Comparison of ENCODE assay signal across 20 mouse cellular contexts in the genomic region with DNA sequence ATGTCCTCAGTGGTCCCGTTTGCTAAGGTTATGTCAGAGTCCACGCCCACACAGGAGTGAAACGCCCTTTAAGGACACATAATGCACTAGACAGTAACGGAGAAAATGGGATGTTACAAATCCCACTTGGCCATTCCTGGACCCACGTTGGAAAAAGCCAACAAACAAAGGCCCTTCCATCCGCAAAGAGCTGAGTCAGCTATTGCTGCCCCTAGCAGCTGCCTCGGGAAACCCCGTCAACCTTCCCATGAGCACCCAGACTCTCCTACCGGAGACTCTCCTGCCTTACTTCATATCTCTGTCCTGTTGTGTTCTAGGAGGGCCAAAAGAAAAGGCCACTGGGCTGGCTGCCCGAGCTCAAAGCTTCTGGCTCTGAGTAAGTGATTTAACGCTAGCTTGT. TPM values are rescaled to one million over a fixed set of nuclear protein-coding genes. Genes with fewer than 3 reads are reported as not detected.
DNase-seq lines count a peak whose midpoint lies in the region; ATAC-seq lines count a peak whose summit lies in the region.
"Had no signal": no experiment of that assay in that cellular context is flagged by ENCODE, and none has a peak within 500 bp of the region (broad histone marks: within the 10 kb centered on the region; RNA-seq: fewer than 3 reads in every experiment).

No protein-coding gene starts in this region.

- no peak overlapping the region for H3K9ac ChIP-seq in forebrain, embryonic 13.5 days
- H3K9ac ChIP-seq in midbrain, embryonic 11.5 days (ENCODE audit: low read length) = no peak overlapping the region
- no peak overlapping the region for H3K9ac ChIP-seq in midbrain, embryonic 16.5 days (ENCODE audit: low read depth, low read length)
- H3K9ac ChIP-seq: forebrain, embryonic 15.5 days; hindbrain, embryonic 14.5 days; limb, embryonic 12.5 days; lung, embryonic 15.5 days had no signal

- H3K4me2 ChIP-seq in forebrain, embryonic 13.5 days = no peak overlapping the region
- no peak overlapping the region for H3K4me2 ChIP-seq in midbrain, embryonic 11.5 days
- H3K4me2 ChIP-seq in midbrain, embryonic 16.5 days (ENCODE audit: low read length) = no peak overlapping the region
- H3K4me2 ChIP-seq: forebrain, embryonic 15.5 days; hindbrain, embryonic 14.5 days; limb, embryonic 12.5 days; liver, embryonic 11.5 days; lung, embryonic 15.5 days had no signal

- intact Hi-C loops in heart, postnatal 14 days (cut with DNase I) = no loop called here

- H3K4me3 ChIP-seq in forebrain, embryonic 10.5 days = no peak overlapping the region
- H3K4me3 ChIP-seq in forebrain, embryonic 13.5 days = no peak overlapping the region
- H3K4me3 ChIP-seq in midbrain, embryonic 11.5 days (ENCODE audit: low read depth, low read length) = no peak overlapping the region
- no peak overlapping the region for H3K4me3 ChIP-seq in midbrain, embryonic 16.5 days (ENCODE audit: low read depth, low read length)
- H3K4me3 ChIP-seq: forebrain, embryonic 15.5 days; limb, embryonic 12.5 days; lung, embryonic 15.5 days had no signal

- DNase-seq in forebrain, embryonic 10.5 days (ENCODE audit: extremely low spot score, low spot score) = no peak
- peak; percentile 4 to 26 for DNase-seq in heart, postnatal 14 days
- no peak for DNase-seq in heart, adult 9 months (ENCODE audit: low spot score in 2 of 2)
- DNase-seq in midbrain, embryonic 11.5 days (ENCODE audit: low spot score, missing footprints) = peak; percentile 47
- DNase-seq in embryo, embryonic 10.5 days (ENCODE audit: low spot score) = no peak
- DNase-seq: adrenal gland, postnatal 10 days; cerebellum, adult 8-10 months; cerebellum, postnatal 25 days; heart, postnatal 36 days; kidney, adult 11 months; kidney, postnatal 14 days had no signal

- no peak for ATAC-seq in forebrain, embryonic 13.5 days
- ATAC-seq in midbrain, embryonic 11.5 days (ENCODE audit: low FRiP score) = no peak
- no peak for ATAC-seq in midbrain, embryonic 16.5 days
- ATAC-seq: forebrain, embryonic 15.5 days; inflammation-experienced regulatory T-cells, adult 6 months had no signal

- H3K27me3 ChIP-seq in forebrain, embryonic 10.5 days (ENCODE audit: poor library complexity, severe bottlenecking) = no peaks in the 10 kb centered on the region
- H3K27me3 ChIP-seq in forebrain, embryonic 13.5 days = no peaks in the 10 kb centered on the region
- no peaks in the 10 kb centered on the region for H3K27me3 ChIP-seq in midbrain, embryonic 11.5 days (ENCODE audit: control insufficient read depth, insufficient read depth, low read length)
- H3K27me3 ChIP-seq in midbrain, embryonic 16.5 days (ENCODE audit: control insufficient read depth, insufficient read depth, low read depth, low read length) = no peaks in the 10 kb centered on the region
- H3K27me3 ChIP-seq: forebrain, embryonic 15.5 days; limb, embryonic 12.5 days; lung, embryonic 15.5 days had no signal

- no peaks in the 10 kb centered on the region for H3K36me3 ChIP-seq in forebrain, embryonic 10.5 days (replicated peaks)
- no peaks in the 10 kb centered on the region for H3K36me3 ChIP-seq in forebrain, embryonic 13.5 days (ENCODE audit: poor library complexity, severe bottlenecking)
- H3K36me3 ChIP-seq in midbrain, embryonic 11.5 days (ENCODE audit: control insufficient read depth, insufficient read depth, low read length) = no peaks in the 10 kb centered on the region
- no peaks in the 10 kb centered on the region for H3K36me3 ChIP-seq in midbrain, embryonic 16.5 days (ENCODE audit: control insufficient read depth, insufficient read depth, low read length)
- H3K36me3 ChIP-seq: forebrain, embryonic 15.5 days; G1E; limb, embryonic 12.5 days; lung, embryonic 15.5 days had no signal

- H3K9me3 ChIP-seq in forebrain, embryonic 10.5 days = peaks cover 3% of the 10 kb centered on the region; the same call in 1 of the 2 replicates
- peaks cover 5% of the 10 kb centered on the region for H3K9me3 ChIP-seq in forebrain, embryonic 13.5 days (replicated peaks)
- no peaks in the 10 kb centered on the region; the same call in 1 of the 2 replicates for H3K9me3 ChIP-seq in midbrain, embryonic 11.5 days (ENCODE audit: control insufficient read depth, low read length)
- no peaks in the 10 kb centered on the region for H3K9me3 ChIP-seq in midbrain, embryonic 16.5 days (replicated peaks; ENCODE audit: control insufficient read depth, low read length, poor library complexity, severe bottlenecking)
- H3K9me3 ChIP-seq: G1E; limb, embryonic 12.5 days; lung, embryonic 15.5 days had no signal

- peak overlapping the region; percentile 70; the same call in 1 of the 2 replicates for H3K27ac ChIP-seq in forebrain, embryonic 10.5 days
- H3K27ac ChIP-seq in forebrain, embryonic 13.5 days = no peak overlapping the region
- H3K27ac ChIP-seq in midbrain, embryonic 11.5 days (ENCODE audit: low read depth, low read length) = no peak overlapping the region
- H3K27ac ChIP-seq in midbrain, embryonic 16.5 days (ENCODE audit: low read length) = no peak overlapping the region
- H3K27ac ChIP-seq: forebrain, embryonic 15.5 days; hindbrain, embryonic 14.5 days; limb, embryonic 12.5 days; lung, embryonic 15.5 days had no signal

- peaks cover 24% of the 10 kb centered on the region for H3K4me1 ChIP-seq in forebrain, embryonic 10.5 days
- peaks cover 11% of the 10 kb centered on the region for H3K4me1 ChIP-seq in forebrain, embryonic 13.5 days
- 0 out of 2 replicates have a peak, but pooled peaks cover 6% of the 10 kb centered on the region for H3K4me1 ChIP-seq in midbrain, embryonic 11.5 days (ENCODE audit: control insufficient read depth, insufficient read depth, low read length)
- peaks cover 10% of the 10 kb centered on the region for H3K4me1 ChIP-seq in midbrain, embryonic 16.5 days (ENCODE audit: control insufficient read depth, insufficient read depth, low read length)
- H3K4me1 ChIP-seq: limb, embryonic 12.5 days; lung, embryonic 15.5 days had no signal

- 89% methylated on average over 11 of the region's 11 CpGs for WGBS in forebrain, embryonic 10.5 days
- WGBS in forebrain, embryonic 13.5 days = 79% methylated on average over 11 of the region's 11 CpGs
- 80% methylated on average over 11 of the region's 11 CpGs for WGBS in midbrain, embryonic 11.5 days
- 75% methylated on average over 11 of the region's 11 CpGs for WGBS in midbrain, embryonic 16.5 days

RNA-seq across cellular contexts. Expression of a gene that starts 58.4 kb away (rescaled TPM):
- polyA plus RNA-seq in forebrain, embryonic 10.5 days (2016; fragmentation: Nextera tagmentation; extraction: Ambion mirVana) = 785 and 825 TPM in 2 replicates
- polyA plus RNA-seq in forebrain, embryonic 13.5 days (2015; fragmentation: Nextera tagmentation; extraction: Ambion mirVana) = 544 and 592 TPM in 2 replicates
- total RNA-seq in heart, postnatal 14 days (2021) = 100 to 1,000 TPM; 270 to 309 TPM
- polyA plus RNA-seq in midbrain, embryonic 11.5 days (2014; fragmentation: Nextera tagmentation; extraction: Ambion mirVana) = 871 and 903 TPM in 2 replicates
- 391 and 407 TPM in 2 replicates for polyA plus RNA-seq in midbrain, embryonic 16.5 days (2015; fragmentation: Nextera tagmentation; extraction: Ambion mirVana)

Comparison
In these comparisons a context has a peak if more than half of its experiments do, and no peak if none do; other contexts are left out.
1. DNase-seq: peak in heart, postnatal 14 days (2 of 2) and midbrain, embryonic 11.5 days (single experiment); none in forebrain, embryonic 10.5 days (single experiment), heart, adult 9 months (0 of 2) and embryo, embryonic 10.5 days (single experiment).